Mouse (Mus musculus): ENCODE measurements around the gene Tmem14a. TPM values are rescaled to one million over a fixed set of nuclear protein-coding genes. Genes with fewer than 3 reads are reported as not detected.

Tmem14a gene
- total RNA-seq, 2 experiments from 2014 or later, result 4.5 to 4.8 TPM

Other genes with a start within 250 kb of the Tmem14a start
- gene Tram2, start 139.3 kb upstream of the Tmem14a start, total RNA-seq (2021), result 10 to 100 TPM in 1 of 2 experiments, 1 to 10 TPM in 1; 9.4 to 10.9 TPM
- 100 to 1,000 TPM in 1 of 2 experiments, 10 to 100 TPM in 1; 59.3 to 112 TPM for gene Gsta3, start 22.0 kb downstream of the Tmem14a start, total RNA-seq (2021)
- gene Khdc1a, start 131.1 kb downstream of the Tmem14a start, total RNA-seq (2021), result not detected
- not detected for gene Khdc1c, start 149.8 kb downstream of the Tmem14a start, total RNA-seq (2021)
- gene Khdc1b, start 165.0 kb downstream of the Tmem14a start, total RNA-seq (2021), result under 1 TPM in 1 of 2 experiments, not detected in 1; 0.12 TPM